Mouse (Mus musculus): ENCODE data around the gene Entpd2.
A peak's percentile ranks its signal among the peaks of the same experiment; 100 is the strongest.

Gene Entpd2

GRCm38 (mm10) chr2:25429435-25430180, 33.9 kb downstream of the Entpd2 start:
- DNase-seq (ENCODE audit: low spot score in 2 of 2): peak in 1 of 2 experiments; percentile 15

GRCm38 (mm10) chr2:25430395-25431233, 34.9 kb downstream of the Entpd2 start:
- DNase-seq (ENCODE audit: low spot score in 2 of 2): peak; percentile 22 to 42

GRCm38 (mm10) chr2:25431308-25431855, 35.7 kb downstream of the Entpd2 start:
- DNase-seq (ENCODE audit: low spot score in 2 of 2): no peak

GRCm38 (mm10) chr2:25432326-25433098, 36.8 kb downstream of the Entpd2 start:
- DNase-seq (ENCODE audit: low spot score in 2 of 2): no peak

- DNase-seq (ENCODE audit: low spot score in 2 of 2): no peak
These were observed 37.4 kb downstream of the Entpd2 start for GRCm38 (mm10) chr2:25433101-25433500.

GRCm38 (mm10) chr2:25434292-25434691, 38.6 kb downstream of the Entpd2 start:
- DNase-seq (ENCODE audit: low spot score in 2 of 2): no peak

GRCm38 (mm10) chr2:25436286-25436820, 40.7 kb downstream of the Entpd2 start:
- no peak for DNase-seq (ENCODE audit: low spot score in 2 of 2)

GRCm38 (mm10) chr2:25441067-25441466, 45.4 kb downstream of the Entpd2 start:
- no peak for DNase-seq (ENCODE audit: low spot score in 2 of 2)

- no peak for DNase-seq (ENCODE audit: low spot score in 2 of 2)
These were observed 47.0 kb downstream of the Entpd2 start for GRCm38 (mm10) chr2:25442682-25443081.
